In genomic region chr8:120667561-120668373, GRCm38 (mm10) we compare ENCODE assay signal across 8 mouse cellular contexts. TPM values are rescaled to one million over a fixed set of nuclear protein-coding genes. Genes with fewer than 3 reads are reported as not detected.
DNase-seq lines count a peak whose midpoint lies in the region; ATAC-seq lines count a peak whose summit lies in the region.

Gene Gm27021 (minus strand): TSS chr8:120668079.
Gene Cox4i1 (plus strand): TSS chr8:120668222.

- H3K36me3 ChIP-seq in hindbrain, embryonic 16.5 days (ENCODE audit: control insufficient read depth, insufficient read depth, low read length): peaks cover 9% of the 10 kb centered on the region

- peak within 1 kb of the TSS; percentile 93 for H3K9ac ChIP-seq in hindbrain, embryonic 16.5 days (ENCODE audit: low read depth, low read length)

- peak; percentile 77 for DNase-seq in WW6 (ENCODE audit: low read depth, low spot score)
- peak; percentile 90 to 95 for DNase-seq in cerebellum, postnatal 36 days
- peak; percentile 91 for DNase-seq in gastrocnemius, adult 18-20 months (ENCODE audit: low spot score)
- DNase-seq in left cerebral cortex, adult 11 months (ENCODE audit: low spot score): peak; percentile 77
- DNase-seq in lung, postnatal 36 days: peak; percentile 93
- peak; percentile 95 for DNase-seq in retina, embryonic 14.5 days (ENCODE audit: low spot score)
- peak; percentile 91 to 93 for DNase-seq in thymus, postnatal 36 days

- peaks cover 36% of the 10 kb centered on the region for H3K4me1 ChIP-seq in hindbrain, embryonic 16.5 days (ENCODE audit: control insufficient read depth, insufficient read depth, low read depth, low read length)

- H3K27ac ChIP-seq in hindbrain, embryonic 16.5 days (ENCODE audit: low read depth, low read length): peak within 1 kb of the TSS; percentile 89

- peak within 1 kb of the TSS; percentile 84 for H3K4me2 ChIP-seq in hindbrain, embryonic 16.5 days (ENCODE audit: low read length)

- no peaks in the 10 kb centered on the region for H3K9me3 ChIP-seq in hindbrain, embryonic 16.5 days (ENCODE audit: control insufficient read depth, low read length)

- H3K4me3 ChIP-seq in hindbrain, embryonic 16.5 days (ENCODE audit: low read length): peak within 1 kb of the TSS; percentile 94

- under 1% methylated on average over 59 of the region's 105 CpGs for WGBS in hindbrain, embryonic 16.5 days

- ATAC-seq in hindbrain, embryonic 16.5 days: peak; percentile 92

- H3K27me3 ChIP-seq in hindbrain, embryonic 16.5 days (replicated peaks; ENCODE audit: control insufficient read depth, insufficient read depth, low read length): no peaks in the 10 kb centered on the region

RNA-seq across cellular contexts. Expression of gene Gm27021, which starts in this region (rescaled TPM):
- total RNA-seq in gastrocnemius, adult 18-20 months (2021): not detected
- 6.5 and 7.9 TPM in 2 replicates for polyA plus RNA-seq in hindbrain, embryonic 16.5 days (2015; fragmentation: Nextera tagmentation; extraction: Ambion mirVana)

RNA-seq across cellular contexts. Expression of gene Cox4i1, which starts in this region (rescaled TPM):
- 1,000 to 10,000 TPM; 1,486 to 1,625 TPM for total RNA-seq in gastrocnemius, adult 18-20 months (2021)
- 1,225 and 1,379 TPM in 2 replicates for polyA plus RNA-seq in hindbrain, embryonic 16.5 days (2015; fragmentation: Nextera tagmentation; extraction: Ambion mirVana)

Comparison
In these comparisons a context has a peak if more than half of its experiments do, and no peak if none do; other contexts are left out.
1. Peak in every context shown above with its lines: DNase-seq, ATAC-seq, H3K4me3 ChIP-seq and H3K27ac ChIP-seq.